Mouse (Mus musculus): Measurements from ENCODE around the gene Vmn1r13. TPM values are rescaled to one million over a fixed set of nuclear protein-coding genes. Genes with fewer than 3 reads are reported as not detected.
"Not testable (repeated sequence)": the region's sequence is repeated elsewhere in the genome, so short reads cannot be mapped to it uniquely, and the experiment has no call there.

Vmn1r13 gene
- polyA plus RNA-seq (2015; fragmentation: Nextera tagmentation; extraction: Ambion mirVana): not detected in 2 replicates

DNA sequence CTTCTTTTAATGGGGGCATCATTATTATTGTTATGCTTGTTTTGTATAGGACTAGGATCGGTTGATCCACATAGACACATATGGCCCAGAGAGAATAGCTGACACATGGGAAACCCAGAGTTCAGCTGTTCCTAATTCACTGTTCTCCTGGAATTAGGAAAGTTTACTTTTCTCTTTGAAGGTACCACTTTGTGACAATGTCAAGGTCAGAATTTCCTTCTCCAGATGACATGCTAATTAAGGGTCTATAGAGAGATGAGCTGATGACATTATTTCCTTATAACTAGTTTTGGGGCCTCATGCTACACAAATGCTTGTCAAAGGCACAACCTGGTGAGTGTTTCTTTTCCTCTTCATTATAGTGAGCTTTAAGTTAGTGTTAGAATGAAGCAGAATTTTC lies at the start of gene Vmn1r13:
TSS of gene Vmn1r13 (plus strand) at position 301 of the 400 bp plus-strand sequence.
- H3K27me3 ChIP-seq (ENCODE audit: control insufficient read depth, insufficient read depth, low read length); H3K4me1 ChIP-seq (ENCODE audit: control insufficient read depth, insufficient read depth, low read length); H3K4me3 ChIP-seq (ENCODE audit: low read length); H3K9me3 ChIP-seq (replicated peaks; ENCODE audit: control insufficient read depth, low read length); H3K36me3 ChIP-seq (ENCODE audit: control insufficient read depth, insufficient read depth); H3K9ac ChIP-seq (ENCODE audit: low read length); ATAC-seq (replicated peaks; ENCODE audit: extremely low read depth, insufficient read depth, low FRiP score); H3K27ac ChIP-seq (ENCODE audit: low read length); H3K4me2 ChIP-seq (ENCODE audit: low read depth, low read length): not testable (repeated sequence)
- WGBS: 76% methylated on average over 1 of the region's 1 CpGs

DNA sequence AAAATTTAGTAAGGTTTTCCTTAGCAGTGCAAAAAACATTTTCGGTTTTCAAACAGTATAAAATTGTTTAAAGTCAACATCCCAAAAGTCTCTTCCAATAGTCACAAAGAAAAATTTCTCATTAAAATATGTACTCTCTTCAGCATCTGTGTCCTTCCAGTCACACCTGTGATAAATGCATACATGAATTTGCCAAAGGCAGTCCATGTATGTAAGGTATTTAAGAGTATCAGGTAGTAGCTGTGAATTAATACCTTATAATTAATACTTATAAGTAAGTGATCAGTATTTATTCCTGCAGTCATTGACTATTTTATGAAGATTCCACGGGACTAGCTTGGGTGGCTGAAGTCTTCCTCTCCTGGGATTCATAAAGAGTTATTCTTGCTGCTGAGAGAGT lies 46.5 kb upstream of the Vmn1r13 start, which contains the start of gene Vmn1r12:
TSS of gene Vmn1r12 (plus strand) at position 301 of the 400 bp plus-strand sequence.
- H3K4me3 ChIP-seq (ENCODE audit: low read length): no peak within 1 kb of the TSS
- no peak within 1 kb of the TSS for H3K9ac ChIP-seq (ENCODE audit: low read length)
- H3K4me1 ChIP-seq (ENCODE audit: control insufficient read depth, insufficient read depth, low read length): no peaks in the 10 kb centered on the region
- H3K27me3 ChIP-seq (ENCODE audit: control insufficient read depth, insufficient read depth, low read length): no peaks in the 10 kb centered on the region
- H3K9me3 ChIP-seq (replicated peaks; ENCODE audit: control insufficient read depth, low read length): no peaks in the 10 kb centered on the region
- no peaks in the 10 kb centered on the region for H3K36me3 ChIP-seq (ENCODE audit: control insufficient read depth, insufficient read depth)
- H3K4me2 ChIP-seq (ENCODE audit: low read depth, low read length): no peak within 1 kb of the TSS
- no peak for ATAC-seq (replicated peaks; ENCODE audit: extremely low read depth, insufficient read depth, low FRiP score)
- H3K27ac ChIP-seq (ENCODE audit: low read length): no peak within 1 kb of the TSS
- WGBS: 72% methylated on average over 2 of the region's 2 CpGs

GRCm38 (mm10) chr6:57190016-57190415 lies 13.1 kb upstream of the Vmn1r13 start:
- not testable (repeated sequence) for H3K36me3 ChIP-seq (ENCODE audit: control insufficient read depth, insufficient read depth); ATAC-seq (replicated peaks; ENCODE audit: extremely low read depth, insufficient read depth, low FRiP score); H3K4me2 ChIP-seq (ENCODE audit: low read depth, low read length); H3K9ac ChIP-seq (ENCODE audit: low read length); H3K27me3 ChIP-seq (ENCODE audit: control insufficient read depth, insufficient read depth, low read length); H3K4me1 ChIP-seq (ENCODE audit: control insufficient read depth, insufficient read depth, low read length); H3K27ac ChIP-seq (ENCODE audit: low read length); H3K9me3 ChIP-seq (replicated peaks; ENCODE audit: control insufficient read depth, low read length); H3K4me3 ChIP-seq (ENCODE audit: low read length)
- WGBS: 67% methylated on average over 3 of the region's 3 CpGs

- 81% methylated on average over 3 of the region's 3 CpGs for WGBS
- Histone ChIP-seq H3K4me2 (ENCODE audit: low read depth, low read length) (no peak within 1 kb of the TSS), H3K4me1 (ENCODE audit: control insufficient read depth, insufficient read depth, low read length) (no peaks in the 10 kb centered on the region), H3K4me3 (ENCODE audit: low read length) (no peak within 1 kb of the TSS), H3K9ac (ENCODE audit: low read length) (no peak within 1 kb of the TSS), H3K27ac (ENCODE audit: low read length) (no peak within 1 kb of the TSS), H3K27me3 (ENCODE audit: control insufficient read depth, insufficient read depth, low read length) (no peaks in the 10 kb centered on the region), H3K9me3 (replicated peaks; ENCODE audit: control insufficient read depth, low read length) (no peaks in the 10 kb centered on the region), H3K36me3 (ENCODE audit: control insufficient read depth, insufficient read depth) (no peaks in the 10 kb centered on the region)
- ATAC-seq (replicated peaks; ENCODE audit: extremely low read depth, insufficient read depth, low FRiP score): no peak
These were observed 28.3 kb downstream of the Vmn1r13 start, which contains the start of gene Vmn1r14 for GRCm38 (mm10) chr6:57231386-57231785. Vmn1r14 (plus strand) TSS chr6:57231686.

DNA sequence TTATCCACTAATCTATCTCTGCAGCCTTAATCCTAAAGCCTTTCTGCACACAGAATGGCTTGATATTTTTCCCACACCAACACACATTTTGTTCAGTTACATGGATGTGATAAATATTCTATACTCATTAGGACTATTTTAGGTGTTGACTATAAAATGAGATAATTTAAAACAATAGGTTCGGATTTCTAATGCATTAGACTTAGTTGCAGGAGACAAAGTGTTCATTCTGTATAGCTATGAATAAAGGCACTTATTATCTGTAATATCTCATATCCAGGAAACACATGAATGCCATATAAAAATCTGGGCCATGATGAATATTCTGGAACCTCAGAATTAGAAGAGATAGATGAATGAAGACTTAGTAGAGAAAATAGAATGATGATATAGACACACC lies 54.6 kb downstream of the Vmn1r13 start, which contains the start of gene Vmn1r15:
TSS of gene Vmn1r15 (plus strand) at position 301 of the 400 bp plus-strand sequence.
- no peak for ATAC-seq (replicated peaks; ENCODE audit: extremely low read depth, insufficient read depth, low FRiP score)
- H3K4me1 ChIP-seq (ENCODE audit: control insufficient read depth, insufficient read depth, low read length): no peaks in the 10 kb centered on the region
- H3K9me3 ChIP-seq (replicated peaks; ENCODE audit: control insufficient read depth, low read length): no peaks in the 10 kb centered on the region
- H3K27ac ChIP-seq (ENCODE audit: low read length): no peak within 1 kb of the TSS
- no peaks in the 10 kb centered on the region for H3K27me3 ChIP-seq (ENCODE audit: control insufficient read depth, insufficient read depth, low read length)
- H3K4me2 ChIP-seq (ENCODE audit: low read depth, low read length): no peak within 1 kb of the TSS
- H3K4me3 ChIP-seq (ENCODE audit: low read length): no peak within 1 kb of the TSS
- no peaks in the 10 kb centered on the region for H3K36me3 ChIP-seq (ENCODE audit: control insufficient read depth, insufficient read depth)
- H3K9ac ChIP-seq (ENCODE audit: low read length): no peak within 1 kb of the TSS
- 70% methylated on average over 1 of the region's 1 CpGs for WGBS

DNA sequence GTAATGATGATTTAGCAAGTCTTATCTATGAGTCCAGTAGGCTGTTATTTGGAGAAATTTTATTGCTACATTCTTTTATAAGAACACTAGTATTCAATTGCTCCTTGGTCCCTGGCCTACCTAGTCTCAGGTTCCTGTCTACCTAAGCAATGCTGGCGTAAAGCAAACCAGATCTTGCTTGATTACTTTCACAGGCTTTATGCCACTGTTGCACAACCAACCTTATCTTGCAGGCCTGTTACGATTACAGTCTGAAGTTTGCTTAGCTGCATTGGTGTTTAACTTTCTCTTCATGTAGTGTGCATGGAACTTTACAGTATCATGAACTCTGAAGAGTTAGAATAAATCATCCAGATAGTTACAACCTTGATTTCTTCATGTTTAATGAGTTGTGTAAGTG lies 57.9 kb downstream of the Vmn1r13 start:
- 75% methylated on average over 2 of the region's 2 CpGs for WGBS
- H3K4me2 ChIP-seq (ENCODE audit: low read depth, low read length): no peak overlapping the region
- no peaks in the 10 kb centered on the region for H3K9me3 ChIP-seq (replicated peaks; ENCODE audit: control insufficient read depth, low read length)
- H3K4me1 ChIP-seq (ENCODE audit: control insufficient read depth, insufficient read depth, low read length): no peaks in the 10 kb centered on the region
- no peak overlapping the region for H3K9ac ChIP-seq (ENCODE audit: low read length)
- H3K27ac ChIP-seq (ENCODE audit: low read length): no peak overlapping the region
- H3K36me3 ChIP-seq (ENCODE audit: control insufficient read depth, insufficient read depth): no peaks in the 10 kb centered on the region
- no peak overlapping the region for H3K4me3 ChIP-seq (ENCODE audit: low read length)
- ATAC-seq (replicated peaks; ENCODE audit: extremely low read depth, insufficient read depth, low FRiP score): no peak
- H3K27me3 ChIP-seq (ENCODE audit: control insufficient read depth, insufficient read depth, low read length): no peaks in the 10 kb centered on the region

Other genes starting within 250 kb of the Vmn1r13 start
- not detected in 2 replicates for gene Vmn1r5, start 233.0 kb upstream of the Vmn1r13 start, polyA plus RNA-seq (2015; fragmentation: Nextera tagmentation; extraction: Ambion mirVana)
- gene Vmn1r6, start 206.0 kb upstream of the Vmn1r13 start, polyA plus RNA-seq (2015; fragmentation: Nextera tagmentation; extraction: Ambion mirVana): not detected in 2 replicates
- gene Vmn1r7, start 178.0 kb upstream of the Vmn1r13 start, polyA plus RNA-seq (2015; fragmentation: Nextera tagmentation; extraction: Ambion mirVana): not detected in 2 replicates
- gene Vmn1r8, start 171.0 kb upstream of the Vmn1r13 start, polyA plus RNA-seq (2015; fragmentation: Nextera tagmentation; extraction: Ambion mirVana): not detected in 2 replicates
- gene Vmn1r9, start 136.5 kb upstream of the Vmn1r13 start, polyA plus RNA-seq (2015; fragmentation: Nextera tagmentation; extraction: Ambion mirVana): not detected in 2 replicates
- gene Vmn1r10, start 93.8 kb upstream of the Vmn1r13 start, polyA plus RNA-seq (2015; fragmentation: Nextera tagmentation; extraction: Ambion mirVana): not detected in 2 replicates
- not detected in 2 replicates for gene Vmn1r11, start 69.8 kb upstream of the Vmn1r13 start, polyA plus RNA-seq (2015; fragmentation: Nextera tagmentation; extraction: Ambion mirVana)
- not detected in 2 replicates for gene Vmn1r12, start 46.4 kb upstream of the Vmn1r13 start, polyA plus RNA-seq (2015; fragmentation: Nextera tagmentation; extraction: Ambion mirVana)
- gene Vmn1r14, start 28.4 kb downstream of the Vmn1r13 start, polyA plus RNA-seq (2015; fragmentation: Nextera tagmentation; extraction: Ambion mirVana): not detected in 2 replicates
- not detected in 2 replicates for gene Vmn1r15, start 54.7 kb downstream of the Vmn1r13 start, polyA plus RNA-seq (2015; fragmentation: Nextera tagmentation; extraction: Ambion mirVana)
- not detected in 2 replicates for gene Vmn1r16, start 126.2 kb downstream of the Vmn1r13 start, polyA plus RNA-seq (2015; fragmentation: Nextera tagmentation; extraction: Ambion mirVana)
- not detected in 2 replicates for gene Vmn1r17, start 160.4 kb downstream of the Vmn1r13 start, polyA plus RNA-seq (2015; fragmentation: Nextera tagmentation; extraction: Ambion mirVana)
- not detected in 2 replicates for gene Vmn1r18, start 192.5 kb downstream of the Vmn1r13 start, polyA plus RNA-seq (2015; fragmentation: Nextera tagmentation; extraction: Ambion mirVana)
- not detected in 2 replicates for gene Vmn1r19, start 200.5 kb downstream of the Vmn1r13 start, polyA plus RNA-seq (2015; fragmentation: Nextera tagmentation; extraction: Ambion mirVana)
- not detected in 2 replicates for gene Vmn1r20, start 225.6 kb downstream of the Vmn1r13 start, polyA plus RNA-seq (2015; fragmentation: Nextera tagmentation; extraction: Ambion mirVana)

Measured in heart, embryonic 16.5 days (tissue).